ENCODE assay signal across 9 mouse cellular contexts in the genomic region with DNA sequence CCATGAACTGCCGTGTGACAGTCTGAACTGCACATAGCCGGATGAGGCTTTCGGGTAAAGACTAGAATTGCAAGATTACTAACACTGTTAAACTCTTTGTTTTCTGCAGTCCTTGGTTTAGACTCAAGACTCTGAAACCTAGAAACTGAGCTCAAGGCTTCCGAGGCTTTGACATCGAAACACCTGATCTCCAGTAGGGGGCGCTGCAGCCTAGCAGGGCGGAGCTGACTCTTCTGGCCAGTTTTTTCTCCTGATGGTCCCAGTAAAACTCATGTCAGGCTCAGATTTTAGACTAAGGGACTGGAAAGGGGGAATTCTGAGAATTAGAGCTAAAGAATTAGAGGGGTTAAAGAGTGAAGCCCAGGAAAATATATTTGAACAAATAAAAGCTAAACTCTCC. TPM values are rescaled to one million over a fixed set of nuclear protein-coding genes. Genes with fewer than 3 reads are reported as not detected.
DNase-seq lines count a peak whose midpoint lies in the region; TF ChIP-seq lines count a peak whose summit lies in the region.
"Had no signal": no experiment of that assay in that cellular context is flagged by ENCODE, and none has a peak within 500 bp of the region (broad histone marks: within the 10 kb centered on the region; RNA-seq: fewer than 3 reads in every experiment).

No protein-coding gene starts in this region.

- peaks cover 1% of the 10 kb centered on the region for H3K4me1 ChIP-seq in heart, adult 2 months (ENCODE audit: control insufficient read depth, insufficient read depth, low read length)
- no peaks in the 10 kb centered on the region for H3K4me1 ChIP-seq in MEL (ENCODE audit: control insufficient read depth in 1 of 2, insufficient read depth in 2 of 2, low read length in 2 of 2)
- H3K4me1 ChIP-seq: midbrain, embryonic 12.5 days had no signal

- no peaks in the 10 kb centered on the region for H3K27me3 ChIP-seq in heart, adult 2 months (ENCODE audit: control insufficient read depth, insufficient read depth, low read length)
- H3K27me3 ChIP-seq in MEL (ENCODE audit: control insufficient read depth in 1 of 2, insufficient read depth in 2 of 2, low read length in 2 of 2), result no peaks in the 10 kb centered on the region

- H3K9ac ChIP-seq in heart, adult 2 months (ENCODE audit: low read depth, low read length), result no peak overlapping the region
- no peak overlapping the region for H3K9ac ChIP-seq in MEL (ENCODE audit: control insufficient read depth, low read depth, low read length, poor library complexity, severe bottlenecking)
- H3K9ac ChIP-seq: midbrain, embryonic 12.5 days had no signal

- WGBS in heart, adult 2 months, result 13% methylated on average over 7 of the region's 7 CpGs

- H3K79me2 ChIP-seq in heart, adult 2 months (replicated peaks; ENCODE audit: control insufficient read depth, insufficient read depth, low read length), result no peaks in the 10 kb centered on the region
- H3K79me2 ChIP-seq in MEL (ENCODE audit: control insufficient read depth, insufficient read depth, low read length, poor library complexity), result no peaks in the 10 kb centered on the region

- intact Hi-C loops in heart, adult 2 months (cut with DNase I), result loop anchor here (1.0 to 5.0 kb wide), 3 partner anchors 32 to 150 kb away; no protein-coding TSS in a partner anchor
- intact Hi-C loops in gastrocnemius, postnatal 36 days (cut with DNase I), result loop anchor here (1.0 to 5.0 kb wide), 3 partner anchors 32 to 150 kb away; no protein-coding TSS in a partner anchor
- intact Hi-C loops in left cerebral cortex, adult 2 months (cut with DNase I), result loop anchor here (1.0 to 2.0 kb wide), 2 partner anchors 32 to 150 kb away; no protein-coding TSS in a partner anchor

- DNase-seq in heart, adult 2 months, result peak; percentile 66 to 79
- DNase-seq in heart, adult 11 months, result no peak
- peak; percentile 48 for DNase-seq in MEL (ENCODE audit: low read depth, low spot score)
- DNase-seq in cerebellum, adult 8-10 months, result peak; percentile 27
- DNase-seq in gastrocnemius, postnatal 36 days, result peak; percentile 56 to 74
- DNase-seq in left cerebral cortex, adult 2 months (ENCODE audit: extremely low spot score in 1 of 2, low spot score in 2 of 2), result peak; percentile 64 to 68
- peak; percentile 37 to 52 for DNase-seq in natural killer cell, adult 2 months (ENCODE audit: low spot score in 2 of 2)
- peak; percentile 53 for DNase-seq in testis, postnatal 14 days (ENCODE audit: low spot score)

- H3K4me3 ChIP-seq in heart, adult 2 months, result no peak overlapping the region
- H3K4me3 ChIP-seq in MEL (ENCODE audit: control insufficient read depth in 1 of 2, insufficient read depth in 1 of 2, low read depth in 2 of 2, low read length in 2 of 2), result no peak overlapping the region
- H3K4me3 ChIP-seq in left cerebral cortex, adult 2 months, result no peak overlapping the region
- H3K4me3 ChIP-seq: midbrain, embryonic 12.5 days had no signal

- no peak; the same call in 1 of the 2 replicates for TF ChIP-seq CTCF in heart, adult 2 months (IDR thresholded peaks at IDR 0.05)
- TF ChIP-seq CTCF in MEL (IDR thresholded peaks at IDR 0.05 in 2 of 3, conservative IDR thresholded peaks at IDR 0.05 in 1 of 3; ENCODE audit: control insufficient read depth in 1 of 3, insufficient read depth in 1 of 3, low read depth in 2 of 3, low read length in 3 of 3, poor library complexity in 1 of 3, severe bottlenecking in 1 of 3), result peak; percentile 72 to 89 (median 73)
- TF ChIP-seq CTCF in left cerebral cortex, adult 2 months (IDR thresholded peaks at IDR 0.05), result peak; percentile 97

- TF ChIP-seq POLR2A in heart, adult 2 months (IDR thresholded peaks at IDR 0.05; ENCODE audit: insufficient read depth, low read depth, low read length), result no peak
- no peak for TF ChIP-seq POLR2A in MEL (IDR thresholded peaks at IDR 0.05; ENCODE audit: control insufficient read depth in 1 of 2, insufficient read depth in 1 of 2, low read depth in 1 of 2, low read length in 2 of 2, poor library complexity in 1 of 2)

- peak; percentile 64 for TF ChIP-seq RAD21 in MEL (IDR thresholded peaks at IDR 0.05; ENCODE audit: low read depth, low read length)

- peak; percentile 84; the same call in 1 of the 2 replicates for TF ChIP-seq EP300 in heart, adult 2 months (IDR thresholded peaks at IDR 0.05; ENCODE audit: insufficient read depth, low read depth, low read length)
- no peak for TF ChIP-seq EP300 in MEL (IDR thresholded peaks at IDR 0.05; ENCODE audit: low read depth in 1 of 2, low read length in 2 of 2)

- no peaks in the 10 kb centered on the region for H3K9me3 ChIP-seq in MEL (replicated peaks; ENCODE audit: insufficient read depth, low read length)
- H3K9me3 ChIP-seq: midbrain, embryonic 12.5 days had no signal

- no peaks in the 10 kb centered on the region for H3K36me3 ChIP-seq in heart, adult 2 months (ENCODE audit: control insufficient read depth, insufficient read depth, low read length)
- H3K36me3 ChIP-seq in MEL (ENCODE audit: control insufficient read depth in 1 of 2, insufficient read depth in 2 of 2, low read length in 2 of 2), result no peaks in the 10 kb centered on the region
- H3K36me3 ChIP-seq: midbrain, embryonic 12.5 days had no signal

- H3K27ac ChIP-seq in heart, adult 2 months, result no peak overlapping the region
- H3K27ac ChIP-seq in MEL (ENCODE audit: control insufficient read depth, low read depth, low read length), result no peak overlapping the region
- no peak overlapping the region for H3K27ac ChIP-seq in left cerebral cortex, adult 2 months
- H3K27ac ChIP-seq: midbrain, embryonic 12.5 days had no signal

TF ChIP-seq in MEL, 35 proteins besides CTCF, POLR2A, EP300 and RAD21:
- no peak for TF ChIP-seq HCFC1 (IDR thresholded peaks at IDR 0.05; ENCODE audit: low read depth, low read length)
- no peak for TF ChIP-seq GABPA (IDR thresholded peaks at IDR 0.05; ENCODE audit: low read depth, low read length)
- TF ChIP-seq SMC3 (IDR thresholded peaks at IDR 0.05; ENCODE audit: low read depth, low read length), result peak; percentile 46

RNA-seq across cellular contexts. Expression of gene Fam240a, which starts 6.1 kb away (rescaled TPM):
- total RNA-seq in heart, adult 2 months (2021), result not detected
- polyA plus RNA-seq in heart, adult 2 months (2012; rRNA removed), result not detected in 2 replicates
- not detected in 2 replicates for total RNA-seq in MEL (2012; rRNA removed)
- polyA plus RNA-seq in MEL (2012; ENCODE audit: insufficient read depth in 1 of 2, insufficient read length in 2 of 2, low read depth in 1 of 2, low replicate concordance in 2 of 2, missing spikeins in 1 of 2), result not detected
- total RNA-seq in gastrocnemius, postnatal 36 days (2021), result 1 to 10 TPM in 1 of 2 experiments, not detected in 1; 1.2 TPM
- total RNA-seq in left cerebral cortex, adult 2 months (2021), result not detected
- polyA plus RNA-seq: midbrain, embryonic 12.5 days had no signal

RNA-seq across cellular contexts. Expression of gene Tdgf1, which starts 23.2 kb away (rescaled TPM):
- total RNA-seq in heart, adult 2 months (2021), result not detected
- polyA plus RNA-seq in heart, adult 2 months (2012; rRNA removed), result not detected in 2 replicates
- not detected in 2 replicates for total RNA-seq in MEL (2012; rRNA removed)
- polyA plus RNA-seq in MEL (2012; ENCODE audit: insufficient read depth in 1 of 2, insufficient read length in 2 of 2, low read depth in 1 of 2, low replicate concordance in 2 of 2, missing spikeins in 1 of 2), result not detected
- not detected for total RNA-seq in gastrocnemius, postnatal 36 days (2021)
- under 1 TPM; 0.16 to 0.32 TPM for total RNA-seq in left cerebral cortex, adult 2 months (2021)
- polyA plus RNA-seq: midbrain, embryonic 12.5 days had no signal

RNA-seq across cellular contexts. Expression of gene Lrrc2, which starts 28.6 kb away (rescaled TPM):
- total RNA-seq in heart, adult 2 months (2021), result 100 to 1,000 TPM; 223 to 289 TPM
- 57.3 and 69.4 TPM in 2 replicates for polyA plus RNA-seq in heart, adult 2 months (2012; rRNA removed)
- total RNA-seq in MEL (2012; rRNA removed), result not detected in 2 replicates
- polyA plus RNA-seq in MEL (2012; ENCODE audit: insufficient read depth in 1 of 2, insufficient read length in 2 of 2, low read depth in 1 of 2, low replicate concordance in 2 of 2, missing spikeins in 1 of 2), result under 1 TPM in 1 of 2 experiments, not detected in 1; 0.07 TPM
- 10 to 100 TPM; 45.8 to 73.6 TPM for total RNA-seq in gastrocnemius, postnatal 36 days (2021)
- total RNA-seq in left cerebral cortex, adult 2 months (2021), result 1 to 10 TPM in 1 of 2 experiments, under 1 TPM in 1; 0.84 to 2.1 TPM
- polyA plus RNA-seq: midbrain, embryonic 12.5 days had no signal

RNA-seq across cellular contexts. Expression of gene Tmie, which starts 42.8 kb away (rescaled TPM):
- total RNA-seq in heart, adult 2 months (2021), result 1 to 10 TPM; 1.3 to 1.7 TPM
- polyA plus RNA-seq in heart, adult 2 months (2012; rRNA removed), result 1.00 and 1.1 TPM in 2 replicates
- total RNA-seq in MEL (2012; rRNA removed), result not detected in 2 replicates
- polyA plus RNA-seq in MEL (2012; ENCODE audit: insufficient read depth in 1 of 2, insufficient read length in 2 of 2, low read depth in 1 of 2, low replicate concordance in 2 of 2, missing spikeins in 1 of 2), result not detected
- under 1 TPM; 0.37 to 0.41 TPM for total RNA-seq in gastrocnemius, postnatal 36 days (2021)
- total RNA-seq in left cerebral cortex, adult 2 months (2021), result 1 to 10 TPM; 3.0 to 3.4 TPM

RNA-seq across cellular contexts. Expression of gene Als2cl, which starts 43.1 kb away (rescaled TPM):
- 10 to 100 TPM; 13.7 to 14.2 TPM for total RNA-seq in heart, adult 2 months (2021)
- 25.7 and 25.9 TPM in 2 replicates for polyA plus RNA-seq in heart, adult 2 months (2012; rRNA removed)
- total RNA-seq in MEL (2012; rRNA removed), result not detected in 2 replicates
- under 1 TPM in 1 of 2 experiments, not detected in 1; 0.21 TPM for polyA plus RNA-seq in MEL (2012; ENCODE audit: insufficient read depth in 1 of 2, insufficient read length in 2 of 2, low read depth in 1 of 2, low replicate concordance in 2 of 2, missing spikeins in 1 of 2)
- 1 to 10 TPM; 4.6 to 6.6 TPM for total RNA-seq in gastrocnemius, postnatal 36 days (2021)
- 10 to 100 TPM in 1 of 2 experiments, 1 to 10 TPM in 1; 8.4 to 10.8 TPM for total RNA-seq in left cerebral cortex, adult 2 months (2021)

Comparison
In these comparisons a context has a peak if more than half of its experiments do, and no peak if none do; other contexts are left out.
1. RNA of gene Lrrc2, which starts 28.6 kb away (total RNA-seq): 223 to 289 TPM in heart, adult 2 months and 45.8 to 73.6 TPM in gastrocnemius, postnatal 36 days; 0.84 to 2.1 TPM in left cerebral cortex, adult 2 months and not detected in MEL; every median in the first group is over 10 times any median in the second.